Mouse (Mus musculus) thymus, postnatal 4 days (tissue): ENCODE results near the gene Cst3.

Experiments
- DNase-seq: peaks from one replicate; pipeline ENCODE4 v3.0.0; 2021

Cst3 gene

DNA sequence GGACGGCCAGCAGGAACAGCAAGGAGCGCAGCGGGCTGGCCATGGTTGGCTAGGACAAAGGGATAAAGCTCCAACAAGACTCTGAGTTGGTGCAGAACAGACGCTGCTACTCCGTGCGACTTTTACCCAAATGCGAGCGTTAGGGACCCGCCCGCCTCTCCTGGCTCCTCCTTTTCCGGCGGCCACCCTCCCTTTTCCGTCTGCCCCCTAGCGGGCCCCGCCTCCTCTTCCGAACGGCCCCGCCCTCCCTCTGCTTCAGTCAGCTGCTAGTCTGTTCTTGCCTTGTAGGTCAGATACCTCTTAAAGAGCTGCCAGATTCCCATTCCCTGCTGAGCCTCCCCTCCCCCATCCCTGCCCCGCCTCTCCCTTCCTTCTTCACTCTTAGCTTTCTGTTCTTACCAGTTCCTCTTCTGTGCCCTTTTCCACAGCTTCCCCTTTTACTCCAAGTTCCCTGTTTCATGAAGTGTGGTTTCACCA, at the start of gene Cst3:
TSS of gene Cst3 (minus strand) at position 358 of the 477 bp plus-strand sequence.
- peak; percentile 96 for DNase-seq

DNA sequence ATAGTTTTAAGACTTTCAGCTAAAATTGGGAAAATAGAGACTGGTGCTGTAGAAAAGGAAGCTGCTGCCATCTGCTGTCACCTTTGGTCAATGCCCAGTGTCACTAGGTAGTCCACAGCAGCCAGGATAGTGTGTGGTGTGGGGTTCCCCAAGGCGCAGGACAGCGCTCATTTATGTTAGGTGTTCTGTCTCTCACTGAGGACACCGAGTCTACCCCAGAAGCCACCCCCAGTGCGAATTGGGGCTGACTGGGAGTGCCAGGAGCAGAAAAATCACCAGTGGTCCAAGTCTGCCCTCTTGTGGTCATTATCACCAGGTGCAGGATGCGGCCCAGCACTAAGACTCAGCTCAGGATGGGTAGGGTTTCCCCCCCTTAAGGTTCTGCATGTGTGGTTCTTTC, 26.8 kb upstream of the Cst3 start:
- DNase-seq: peak; percentile 62

DNA sequence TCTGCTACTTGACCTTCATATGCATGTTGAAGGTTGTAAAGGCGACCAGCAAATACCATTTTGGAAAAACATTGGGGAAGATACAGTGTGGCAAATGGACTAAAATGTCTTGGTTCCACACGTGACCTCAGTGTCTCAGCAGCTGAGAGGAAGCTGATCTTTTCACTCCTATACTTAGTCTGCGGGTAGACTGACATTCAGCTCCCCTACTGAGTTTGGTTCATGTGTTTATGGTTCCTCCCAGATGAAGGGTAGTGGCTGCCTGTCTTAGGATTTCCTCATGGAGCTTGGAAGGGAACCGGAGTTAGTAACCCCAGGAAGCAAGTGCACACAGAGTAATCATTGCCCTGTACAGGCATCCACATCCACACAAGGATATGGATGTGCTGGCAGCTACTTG, 24.8 kb upstream of the Cst3 start:
- DNase-seq: no peak

DNA sequence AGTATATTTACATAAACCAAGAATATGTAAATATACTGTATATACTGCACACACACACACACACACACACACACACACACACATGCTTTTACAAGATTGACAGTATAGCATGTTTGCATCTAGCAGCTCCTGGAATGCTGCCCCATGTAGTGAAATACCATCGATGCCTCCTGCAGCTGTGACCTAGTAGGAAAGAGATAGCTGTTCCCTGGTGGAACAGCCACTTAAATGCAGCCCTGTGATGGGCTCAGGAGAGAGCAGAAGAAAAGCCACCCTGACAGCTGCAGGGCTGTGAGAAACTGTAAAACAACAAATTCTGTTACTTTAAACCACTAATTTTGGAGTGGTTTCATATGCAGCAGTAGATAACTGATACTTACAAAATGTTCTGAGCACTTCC, 20.7 kb upstream of the Cst3 start:
- no peak for DNase-seq

- DNase-seq: no peak
These were observed 17.6 kb upstream of the Cst3 start for GRCm38 (mm10) chr2:148893107-148893506.

DNA sequence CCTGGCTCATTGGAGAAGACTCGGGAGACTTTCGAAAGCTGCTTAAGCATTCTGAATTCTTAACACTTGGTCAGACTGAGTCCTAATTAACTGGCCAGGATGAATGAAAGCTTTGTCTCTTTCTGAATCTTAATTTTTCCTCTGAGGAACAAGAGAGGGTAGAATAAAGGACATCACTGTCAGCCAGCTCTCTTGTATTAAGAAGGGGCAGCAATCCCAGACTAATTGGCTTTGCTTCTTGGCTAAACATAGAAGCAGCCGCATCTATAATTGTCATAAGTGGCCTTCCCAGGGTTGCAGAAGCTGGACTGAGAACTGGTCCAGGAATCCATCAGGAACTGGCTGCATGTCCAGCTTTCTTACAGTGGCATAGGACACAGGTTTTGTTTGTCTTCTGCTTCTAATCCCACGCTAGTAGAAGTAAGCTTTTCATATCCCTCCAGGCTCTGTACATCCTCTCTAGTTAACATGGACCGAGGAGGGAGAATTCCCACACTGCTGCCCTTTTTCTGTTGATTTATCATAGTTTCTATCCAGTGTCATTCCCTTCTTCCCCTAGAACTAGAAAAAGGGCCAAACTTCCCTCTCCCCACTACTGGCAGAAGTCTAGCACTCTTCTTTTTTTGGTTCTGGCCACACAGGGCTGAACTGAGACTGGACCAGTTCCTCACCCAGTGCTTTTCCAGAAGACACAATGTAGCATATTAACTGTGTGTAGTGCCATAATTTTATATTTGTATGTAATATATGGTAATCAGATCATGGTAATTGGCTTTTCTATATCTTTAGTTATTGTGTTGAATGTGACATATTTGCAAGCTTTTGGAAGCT, 14.7 kb upstream of the Cst3 start:
- no peak for DNase-seq

- DNase-seq: no peak
These were observed 14.0 kb upstream of the Cst3 start for GRCm38 (mm10) chr2:148889331-148890010.

DNA sequence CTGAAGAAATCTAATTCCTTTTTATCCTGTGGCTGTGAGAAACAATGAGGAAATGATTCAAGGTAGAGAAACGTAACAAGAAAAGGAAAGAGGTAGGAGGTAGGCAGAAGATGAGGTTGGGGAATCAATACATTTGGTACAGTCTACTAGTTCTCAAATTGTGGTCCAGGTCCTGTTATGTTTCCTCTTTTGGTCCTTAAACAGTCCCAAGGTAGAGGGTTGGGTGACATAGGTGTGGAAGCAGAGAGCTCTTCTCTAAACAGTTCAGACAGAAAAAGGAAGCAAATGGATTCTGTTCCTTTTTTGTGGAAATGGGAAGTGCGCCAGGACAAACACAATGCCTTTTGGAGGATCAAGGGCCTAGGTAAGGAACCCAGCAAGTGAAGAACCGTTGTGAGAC, 13.4 kb upstream of the Cst3 start:
- no peak for DNase-seq

DNA sequence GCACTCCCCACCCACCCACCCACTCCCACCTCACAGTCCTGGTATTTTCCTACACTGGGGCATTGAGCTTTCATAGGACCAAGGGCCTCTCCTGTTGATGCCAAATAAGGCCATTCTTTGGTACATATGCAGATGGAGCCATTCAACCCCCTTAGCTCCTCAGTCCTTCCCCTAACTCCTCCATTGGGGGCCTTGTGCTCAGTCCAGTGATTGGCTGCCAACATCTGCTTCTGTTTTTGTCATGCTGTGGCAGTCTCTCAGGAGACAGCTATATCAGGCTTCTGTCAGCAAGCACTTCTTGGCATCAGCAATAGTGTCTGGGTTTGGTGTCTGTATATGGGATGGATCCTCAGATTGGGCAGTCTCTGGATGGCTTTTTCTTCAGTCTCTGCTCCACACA, 9.2 kb upstream of the Cst3 start:
- no peak for DNase-seq

GRCm38 (mm10) chr2:148879199-148879598, 3.7 kb upstream of the Cst3 start:
- DNase-seq: no peak

DNA sequence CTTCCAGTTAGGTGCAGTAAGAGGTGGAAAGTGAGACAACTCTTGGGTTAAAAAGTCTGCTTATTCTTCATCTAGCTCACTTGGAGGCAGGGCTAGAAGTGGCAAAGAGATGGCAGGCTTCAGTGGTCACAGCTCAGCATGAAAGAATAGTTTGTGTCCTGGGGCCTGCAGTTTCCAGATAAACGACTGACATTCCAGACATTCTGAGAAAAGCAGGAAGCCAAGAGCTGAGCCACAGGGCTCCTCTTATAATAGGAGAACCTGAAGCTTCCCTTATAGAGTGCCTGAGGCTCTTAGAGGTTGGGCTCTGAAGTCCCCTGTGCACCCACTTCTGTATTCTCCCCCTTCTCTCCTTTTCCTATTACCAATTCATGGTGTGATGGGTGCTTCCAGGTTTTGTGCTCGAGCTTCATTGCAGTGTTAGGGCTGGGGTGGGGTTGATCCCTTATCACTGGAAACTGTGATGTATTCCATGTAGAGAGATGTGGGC, 3.2 kb upstream of the Cst3 start:
- DNase-seq: no peak

- DNase-seq: no peak
These were observed 1.7 kb upstream of the Cst3 start for GRCm38 (mm10) chr2:148877016-148877770.

GRCm38 (mm10) chr2:148874617-148875334, 716 bp downstream of the Cst3 start:
- peak; percentile 12 for DNase-seq

DNA sequence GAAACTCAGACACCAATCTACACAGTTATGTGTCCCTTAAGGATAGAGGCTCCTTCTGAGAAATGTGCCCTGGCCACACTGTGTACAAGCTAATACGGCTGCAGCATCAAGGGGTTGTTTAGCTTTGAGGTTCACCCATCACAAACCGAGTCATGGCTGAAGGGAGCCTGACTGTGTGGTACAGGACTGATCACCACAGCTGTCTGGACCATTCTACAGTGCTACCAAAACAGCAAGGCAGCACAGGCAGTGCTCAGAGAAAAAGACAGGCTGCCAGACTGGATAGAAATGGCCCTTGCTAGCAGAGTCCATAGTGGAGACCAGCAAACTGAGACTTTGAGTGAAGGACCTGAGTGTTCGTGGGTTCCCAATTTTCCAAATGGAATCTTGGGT, 1.3 kb downstream of the Cst3 start:
- DNase-seq: no peak

DNA sequence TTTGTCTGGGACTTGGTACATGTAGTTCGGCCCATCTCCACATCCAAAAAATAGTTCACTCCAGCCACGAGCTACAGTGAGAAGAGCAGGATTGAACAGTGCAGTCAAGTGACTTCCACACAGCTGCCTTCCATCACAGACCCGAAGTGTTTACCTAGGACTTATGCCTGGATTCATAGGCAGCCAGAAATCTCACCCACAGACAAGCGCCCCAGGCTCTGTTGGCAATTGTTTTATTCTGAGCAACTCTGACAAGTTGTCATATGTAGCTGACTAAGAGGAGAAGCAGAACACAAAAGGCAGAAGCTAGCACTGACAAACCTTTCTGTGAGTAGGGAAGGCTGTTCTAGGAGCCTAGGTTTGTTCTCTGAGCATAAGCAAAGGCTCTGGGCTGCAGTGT, 2.6 kb downstream of the Cst3 start:
- DNase-seq: no peak

- DNase-seq: no peak
These were observed 5.0 kb downstream of the Cst3 start for GRCm38 (mm10) chr2:148870526-148870925.

- no peak for DNase-seq
These were observed 6.5 kb downstream of the Cst3 start for GRCm38 (mm10) chr2:148868959-148869358.

DNA sequence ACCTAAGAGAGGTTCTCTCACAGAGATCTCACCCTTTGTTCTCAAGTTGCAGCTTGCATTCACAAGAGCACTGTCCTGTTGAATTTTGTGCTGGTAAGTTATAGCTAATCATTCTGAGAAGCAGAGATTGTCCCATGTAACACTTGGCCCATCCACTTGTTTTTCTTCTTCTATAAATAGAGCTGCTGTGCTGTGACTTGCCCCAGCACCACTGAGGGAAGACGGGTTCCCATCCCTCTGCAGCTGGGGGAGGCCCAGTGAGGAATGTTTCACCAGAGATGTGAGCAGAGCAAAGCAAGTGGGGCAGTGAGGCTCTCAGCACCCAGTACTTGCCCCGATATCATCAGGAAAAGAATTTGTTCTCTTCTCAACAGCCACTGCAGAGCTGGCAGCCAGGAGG, 10.5 kb downstream of the Cst3 start, which contains the start of gene 9230104L09Rik:
TSS of gene 9230104L09Rik (minus strand) at position 73 of the 400 bp plus-strand sequence.
- DNase-seq: no peak

DNA sequence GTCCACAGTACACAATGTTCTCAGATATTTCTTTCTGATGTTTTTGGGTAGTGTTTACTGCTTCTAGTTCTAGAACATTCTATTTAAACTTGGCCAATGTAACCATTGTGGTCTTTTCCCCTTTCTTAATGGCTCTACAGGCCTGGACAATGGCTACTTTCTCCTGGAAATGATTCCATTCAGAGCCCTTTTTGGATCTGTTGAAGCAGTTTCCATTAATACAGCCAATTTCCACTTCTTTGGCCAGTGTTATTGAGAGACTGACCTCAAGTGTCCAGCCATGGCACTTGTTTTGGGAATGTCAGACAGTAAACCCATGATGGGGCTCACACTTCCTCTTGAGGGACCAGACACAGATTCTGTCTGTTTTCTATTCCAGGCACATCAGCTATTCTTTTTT, 13.8 kb downstream of the Cst3 start:
- no peak for DNase-seq

- DNase-seq: no peak
These were observed 14.5 kb downstream of the Cst3 start for GRCm38 (mm10) chr2:148860993-148861392.

GRCm38 (mm10) chr2:148857506-148857905, 18.0 kb downstream of the Cst3 start:
- DNase-seq: no peak

GRCm38 (mm10) chr2:148856630-148857400, 18.7 kb downstream of the Cst3 start:
- DNase-seq: no peak
